Mouse (Mus musculus) cerebellum, adult 9-10 months (tissue): ENCODE results near the gene Tmprss4.

ENCODE experiments used
- DNase-seq: peaks from one replicate; pipeline ENCODE4 v3.0.0; 2022

Gene Tmprss4

DNA sequence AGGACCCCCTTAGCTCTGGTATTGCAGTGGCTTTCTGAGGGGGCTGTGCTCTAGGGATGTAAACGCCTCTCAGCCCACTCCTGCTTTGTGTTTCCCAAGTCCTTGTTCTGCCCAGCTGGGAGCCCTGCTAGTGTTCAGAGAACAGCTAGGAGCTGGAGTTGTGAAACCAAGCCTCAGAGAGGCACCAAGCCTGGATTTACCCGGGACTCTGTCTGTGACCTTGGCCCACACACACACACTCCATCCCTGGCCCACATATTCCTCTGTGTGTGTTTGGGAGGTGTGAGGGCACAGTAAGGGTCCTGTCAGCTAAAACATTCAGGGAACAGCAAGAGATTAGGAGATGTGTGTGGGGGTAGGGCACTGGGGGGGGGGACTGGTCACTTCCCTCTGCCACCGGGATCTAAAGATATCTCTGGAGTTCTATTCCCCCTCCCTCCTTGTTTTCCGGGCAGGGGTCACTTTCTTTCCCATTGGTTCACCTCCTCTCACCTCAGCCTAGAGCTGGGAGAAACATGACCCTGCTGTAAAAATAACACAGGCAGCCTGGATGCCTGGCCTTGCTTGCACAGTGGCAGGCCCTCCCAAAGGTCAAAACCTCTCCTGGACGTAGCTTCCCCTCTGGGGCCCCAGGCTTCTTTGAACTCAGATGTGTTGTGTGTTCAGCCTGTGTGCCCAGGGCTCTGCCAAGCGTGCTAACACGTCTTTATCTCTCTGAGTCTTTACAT, 67.3 kb downstream of the Tmprss4 start:
- no peak for DNase-seq

DNA sequence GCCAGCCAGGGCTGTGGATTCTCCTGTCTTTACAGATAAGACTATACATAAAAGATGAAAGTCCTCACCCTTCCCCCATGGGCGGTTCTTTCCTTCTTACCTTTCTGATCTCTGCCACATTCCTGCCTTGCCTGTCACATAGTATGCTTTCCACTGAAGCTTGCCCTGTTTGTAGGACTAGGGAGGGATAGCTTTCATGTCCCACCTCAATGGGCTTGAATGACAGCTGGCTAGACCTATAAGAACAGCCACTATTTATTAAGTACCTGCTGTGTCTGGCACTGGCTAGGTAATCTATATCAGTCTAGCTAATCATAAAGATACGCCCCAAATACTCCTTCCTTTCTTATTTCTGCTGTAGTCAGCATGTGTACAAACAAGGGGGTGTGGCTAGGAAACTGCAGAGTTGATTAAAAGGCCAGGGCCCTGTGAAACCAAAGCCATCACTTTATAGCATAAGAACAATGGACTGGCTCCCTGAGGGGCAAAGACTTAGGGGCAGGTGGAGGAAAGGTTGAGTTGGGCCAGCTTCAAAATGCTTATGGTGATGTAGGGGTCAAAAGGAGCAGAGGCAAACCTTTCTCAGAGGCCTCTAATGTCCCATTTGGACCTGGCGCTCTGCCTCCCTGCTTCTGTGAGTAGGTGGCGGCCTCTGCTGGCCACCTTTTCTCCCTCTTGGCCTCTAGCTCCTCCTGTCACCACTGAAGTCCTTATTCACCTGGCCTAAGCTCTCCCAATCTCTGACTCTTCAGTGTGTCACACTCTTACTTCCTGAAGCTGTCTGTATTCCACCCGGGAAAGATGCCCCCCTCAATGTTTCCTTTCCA, 70.2 kb downstream of the Tmprss4 start:
- DNase-seq: peak; percentile 85

- DNase-seq: no peak
Measured at GRCm38 (mm10) chr9:45130119-45130518, 73.8 kb downstream of the Tmprss4 start.

DNA sequence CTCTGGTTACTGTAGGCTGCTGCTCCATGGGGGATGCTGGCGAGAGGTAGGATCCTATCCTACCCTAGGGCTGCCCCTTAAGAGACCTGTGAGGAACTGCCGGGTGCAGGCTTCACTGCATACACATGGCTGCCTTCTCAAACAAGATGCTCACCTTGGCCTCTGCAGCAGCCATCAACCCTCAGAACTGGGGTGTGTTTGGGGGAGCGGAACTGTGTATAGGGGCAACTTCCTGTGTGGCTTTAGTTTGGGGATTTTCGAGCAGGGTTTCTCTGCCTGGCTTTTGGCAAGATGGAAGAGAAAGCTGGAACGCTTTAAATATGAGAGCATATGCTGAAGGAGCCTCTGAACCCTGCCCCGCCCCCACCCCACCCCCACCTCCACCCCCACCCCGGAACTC, 77.0 kb downstream of the Tmprss4 start:
- DNase-seq: no peak

GRCm38 (mm10) chr9:45125211-45125610, 78.7 kb downstream of the Tmprss4 start:
- DNase-seq: no peak
